Mouse (Mus musculus) intestine, postnatal 0 days (tissue): ENCODE measurements around the gene Cntf. TPM values are rescaled to one million over a fixed set of nuclear protein-coding genes. Genes with fewer than 3 reads are reported as not detected.

Source experiments
- ATAC-seq: fragments of 200-750 bp; cut with Nextera tagmentation; 2 replicates; pipeline ENCODE4 v1.8.0; 2017; ENCODE audit warnings: mild to moderate bottlenecking, moderate TSS enrichment, moderate library complexity
- H3K27ac ChIP-seq: fragments of 300-500 bp; sonication (generic); 2 replicates; pipeline ENCODE4 v1.5.1; 2014; ENCODE audit warnings: mild to moderate bottlenecking, low read depth, low read length, moderate library complexity
- H3K27me3 ChIP-seq: fragments of 300-500 bp; sonication (generic); replicated peaks from 2 replicates; pipeline ENCODE4 v1.6.1; 2014; ENCODE audit warnings: low read length, mixed read lengths; ENCODE audit not compliant: control insufficient read depth, insufficient read depth
- H3K36me3 ChIP-seq: fragments of 300-500 bp; sonication (generic); 2 replicates; pipeline ENCODE4 v1.6.1; 2014; ENCODE audit warnings: mild to moderate bottlenecking, moderate library complexity; ENCODE audit not compliant: control insufficient read depth, insufficient read depth
- H3K4me1 ChIP-seq: fragments of 300-500 bp; sonication (generic); replicated peaks from 2 replicates; pipeline ENCODE4 v1.6.1; 2014; ENCODE audit warnings: antibody characterized with exemption, low read length, mixed read lengths; ENCODE audit not compliant: control insufficient read depth, insufficient read depth
- H3K4me2 ChIP-seq: fragments of 300-500 bp; sonication (generic); replicated peaks from 2 replicates; pipeline ENCODE4 v1.6.1; 2014; ENCODE audit warnings: low read depth, mild to moderate bottlenecking, moderate library complexity
- H3K4me3 ChIP-seq: fragments of 300-500 bp; sonication (generic); 2 replicates; pipeline ENCODE4 v1.5.1; 2014; ENCODE audit warnings: low read depth, low read length
- H3K9ac ChIP-seq: fragments of 300-500 bp; sonication (generic); 2 replicates; pipeline ENCODE4 v1.6.1; 2014; ENCODE audit warnings: mild to moderate bottlenecking, low read depth, low read length
- H3K9me3 ChIP-seq: fragments of 300-500 bp; sonication (generic); 2 replicates; pipeline ENCODE4 v1.6.1; 2016; ENCODE audit warnings: mixed run types; ENCODE audit not compliant: control insufficient read depth
- CTCF ChIP-seq: sonication (generic); IDR thresholded peaks from 2 replicates; pipeline ENCODE4 v1.5.1; 2016; ENCODE audit warnings: low read depth, mild to moderate bottlenecking, control low read depth, antibody characterized with exemption, moderate library complexity
- WGBS: fragments of 180-500 bp; shearing (Covaris S2); extraction: QIAGEN DNeasy Blood & Tissue Kit; methylation state at CpG from one replicate; pipeline ENCODE4 v1.1.7; 2014; 5-methylcytosine and 5-hydroxymethylcytosine counted together
- polyA plus RNA-seq: library from polyadenylated mRNA; unstranded; fragments of >200 nt; fragmentation: Nextera tagmentation; extraction: Ambion mirVana; gene quantifications from 2 replicates; pipeline ENCODE4 v1.2.1, GENCODE M21; 2015

Gene Cntf
- polyA plus RNA-seq, 1 experiment from 2014 or later, result 1.1 TPM

DNA sequence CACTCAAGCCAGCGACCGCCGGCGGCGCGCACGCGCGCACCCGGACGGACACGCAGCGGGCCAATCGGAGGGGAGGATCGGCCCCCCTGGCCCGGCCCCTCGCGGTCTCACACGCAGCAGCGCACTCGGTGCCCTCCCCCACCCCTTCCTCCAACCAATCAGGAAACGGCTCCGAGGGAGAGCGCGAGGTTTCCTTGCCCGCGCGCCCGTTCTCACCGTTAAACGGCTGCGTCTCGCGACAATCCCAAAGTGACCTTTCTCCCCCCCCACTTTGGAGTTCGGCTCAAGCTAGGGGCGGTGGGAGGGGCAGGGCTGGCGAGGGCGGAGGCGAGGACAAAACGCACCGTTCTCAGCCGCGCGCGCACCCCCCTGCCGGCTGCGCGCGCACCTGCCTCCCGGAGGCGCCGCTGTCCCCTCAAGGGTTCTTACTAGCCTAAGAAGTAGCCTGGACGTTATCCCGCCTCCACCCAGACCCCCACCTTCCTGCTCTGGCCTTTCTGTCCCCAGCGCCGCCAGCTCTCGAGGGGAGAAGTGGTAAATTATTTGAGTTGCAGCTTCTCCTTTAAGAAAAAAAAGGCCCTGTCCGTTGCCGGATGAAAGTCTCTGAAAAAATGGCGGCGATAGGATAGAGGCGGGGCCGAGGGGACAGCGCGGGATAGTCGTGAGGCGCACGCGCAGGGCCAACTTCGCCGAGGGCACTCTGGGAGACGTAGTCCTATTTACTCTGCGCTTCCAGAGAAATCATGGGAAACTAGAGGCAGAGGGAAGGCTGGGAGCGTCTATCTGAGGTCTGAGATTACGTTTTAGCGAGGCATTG, 30.3 kb upstream of the Cntf start, which contains the start of the genes Zfp91 and Lpxn:
Gene Zfp91, minus strand, starts transcription at position 616 of the 817 bp plus-strand sequence.
Gene Lpxn, plus strand, starts transcription at position 683 of the 817 bp plus-strand sequence.
- Histone ChIP-seq H3K27ac (peak within 1 kb of the TSS; percentile 100), H3K9ac (peak within 1 kb of the TSS; percentile 100), H3K4me1 (no peaks in the 10 kb centered on the region; the same call in 1 of the 2 replicates), H3K27me3 (no peaks in the 10 kb centered on the region), H3K4me3 (peak within 1 kb of the TSS; percentile 99), H3K36me3 (no peaks in the 10 kb centered on the region), H3K9me3 (no peaks in the 10 kb centered on the region), H3K4me2 (peak within 1 kb of the TSS; percentile 71)
- ATAC-seq, result peak; percentile 94
- no peak; the same call in 1 of the 2 replicates for TF ChIP-seq CTCF
- WGBS, result under 1% methylated on average over 64 of the region's 76 CpGs

DNA sequence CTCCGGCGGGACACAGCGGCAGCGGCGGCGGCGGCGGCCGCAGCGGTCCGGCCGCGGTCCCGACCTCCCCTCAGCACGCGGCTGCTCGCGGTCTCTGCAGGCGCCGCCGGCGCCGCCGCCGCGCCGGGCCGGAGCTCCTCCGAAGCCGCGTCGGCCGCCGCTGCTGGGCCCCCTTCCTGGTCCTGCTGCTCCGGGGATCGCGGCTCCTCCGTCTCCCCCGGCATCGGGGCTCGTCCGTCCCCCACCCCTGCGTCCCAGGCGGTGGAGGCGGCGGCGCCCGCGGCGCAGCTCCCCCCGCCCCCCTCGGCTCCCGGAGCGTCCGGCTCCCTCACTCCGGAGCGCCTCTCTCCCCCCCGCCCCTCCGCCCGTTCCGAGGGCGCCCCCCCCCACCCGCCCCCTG, 29.7 kb upstream of the Cntf start:
- TF ChIP-seq CTCF, result no peak
- Histone ChIP-seq H3K27ac (peak overlapping the region; percentile 100), H3K4me1 (no peaks in the 10 kb centered on the region; the same call in 1 of the 2 replicates), H3K4me2 (peak overlapping the region; percentile 71), H3K27me3 (no peaks in the 10 kb centered on the region), H3K9me3 (no peaks in the 10 kb centered on the region), H3K4me3 (peak overlapping the region; percentile 99), H3K36me3 (no peaks in the 10 kb centered on the region), H3K9ac (peak overlapping the region; percentile 100)
- peak; percentile 11 for ATAC-seq
- WGBS, result under 1% methylated on average over 54 of the region's 63 CpGs

DNA sequence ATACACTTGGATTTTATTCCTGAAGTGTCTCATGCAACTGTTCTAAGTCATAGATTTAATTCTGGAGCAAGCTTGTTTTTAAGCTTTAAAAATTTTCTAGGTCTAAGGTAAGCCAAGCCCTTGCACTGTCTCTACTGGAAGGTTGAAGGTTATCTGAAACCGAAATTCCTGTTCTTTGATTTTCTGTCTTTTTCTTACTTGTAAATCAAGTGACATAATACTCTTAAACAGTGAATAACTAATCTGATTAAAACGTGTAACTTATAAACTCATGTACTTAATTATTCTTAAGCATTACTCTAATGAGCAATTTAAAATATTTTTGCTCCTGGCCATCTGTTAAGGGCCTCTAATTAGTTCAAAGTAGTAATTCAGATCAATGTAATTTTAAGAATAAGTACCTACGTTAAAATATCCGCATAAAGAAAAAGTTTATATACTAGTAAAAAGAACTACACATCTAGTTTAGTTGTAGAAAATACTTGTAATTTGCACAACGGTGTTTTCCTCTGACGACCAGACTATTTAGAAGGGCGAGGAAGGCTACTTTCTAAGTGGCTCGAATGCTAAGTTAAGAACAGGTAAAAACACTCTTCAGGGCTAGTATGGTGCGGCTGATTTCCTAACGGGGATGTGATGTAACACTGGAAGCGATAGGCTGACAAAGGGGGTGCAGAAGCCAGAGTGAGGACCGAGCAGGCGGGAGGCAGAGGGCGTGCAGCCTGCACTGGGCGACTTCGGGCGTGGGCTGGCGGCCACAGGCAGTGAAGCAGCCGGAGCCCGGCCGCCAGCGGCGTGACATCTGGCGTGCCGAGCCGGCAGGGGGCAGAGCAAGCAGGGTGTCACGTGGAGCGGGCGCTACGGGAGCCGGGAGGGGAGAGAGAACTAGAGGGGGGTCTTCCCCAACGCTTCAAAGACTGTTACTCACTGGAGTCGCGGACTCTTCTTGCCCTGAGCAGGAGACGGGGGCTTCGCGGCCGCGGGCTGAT, 28.9 kb upstream of the Cntf start:
- H3K27ac ChIP-seq, result peak overlapping the region; percentile 100
- H3K9ac ChIP-seq, result peak overlapping the region; percentile 100
- peak overlapping the region; percentile 71 for H3K4me2 ChIP-seq
- H3K4me3 ChIP-seq, result peak overlapping the region; percentile 99
- H3K36me3 ChIP-seq, result no peaks in the 10 kb centered on the region
- peak; percentile 95 for TF ChIP-seq CTCF
- ATAC-seq, result peak; percentile 51
- under 1% methylated on average over 39 of the region's 39 CpGs for WGBS
- H3K4me1 ChIP-seq, result no peaks in the 10 kb centered on the region; the same call in 1 of the 2 replicates
- H3K27me3 ChIP-seq, result no peaks in the 10 kb centered on the region
- no peaks in the 10 kb centered on the region for H3K9me3 ChIP-seq

DNA sequence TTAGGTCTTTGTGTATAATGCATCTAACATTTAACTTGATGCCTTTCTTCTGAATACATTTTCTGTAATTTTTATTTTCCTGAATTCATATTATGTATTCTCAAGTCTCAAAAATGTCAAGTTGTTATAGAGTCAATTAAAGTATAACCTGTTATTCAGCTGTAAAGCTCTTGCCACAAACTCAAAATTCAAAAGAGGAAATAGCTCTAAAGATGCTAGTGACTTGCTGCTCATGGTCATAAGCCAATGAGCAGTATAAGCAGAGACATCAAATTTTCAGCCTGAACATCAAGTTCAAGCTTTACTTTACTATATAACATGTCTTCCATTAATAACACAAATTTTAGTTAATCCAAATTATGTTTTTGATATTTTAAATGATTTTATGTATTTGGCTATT, 26.9 kb upstream of the Cntf start:
- no peaks in the 10 kb centered on the region for H3K4me1 ChIP-seq
- H3K9me3 ChIP-seq, result no peaks in the 10 kb centered on the region
- H3K27me3 ChIP-seq, result no peaks in the 10 kb centered on the region
- H3K4me3 ChIP-seq, result no peak overlapping the region
- no peak for TF ChIP-seq CTCF
- H3K27ac ChIP-seq, result no peak overlapping the region
- H3K36me3 ChIP-seq, result no peaks in the 10 kb centered on the region
- no peak overlapping the region for H3K9ac ChIP-seq
- ATAC-seq, result no peak
- no peak overlapping the region for H3K4me2 ChIP-seq

DNA sequence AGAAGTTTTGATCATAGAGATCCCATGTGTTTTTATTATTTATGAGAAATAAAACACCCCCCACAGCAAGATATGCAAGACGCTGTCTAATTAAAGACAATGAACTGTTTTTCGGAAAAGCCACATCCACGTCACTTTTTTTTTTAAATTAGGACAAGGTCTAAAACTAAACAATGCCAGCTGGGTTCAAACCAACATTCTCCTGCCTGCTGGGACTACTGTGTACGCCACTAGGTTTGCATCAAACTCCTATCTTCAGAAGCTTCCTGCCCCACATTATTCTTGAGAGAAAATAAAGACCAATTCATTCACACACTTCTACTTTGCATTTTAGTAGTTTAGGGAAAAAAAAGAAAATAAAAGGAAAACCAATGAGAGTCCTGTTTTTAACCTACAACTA, 22.3 kb upstream of the Cntf start:
- no peaks in the 10 kb centered on the region for H3K27me3 ChIP-seq
- no peaks in the 10 kb centered on the region for H3K36me3 ChIP-seq
- no peak overlapping the region for H3K4me3 ChIP-seq
- no peaks in the 10 kb centered on the region for H3K4me1 ChIP-seq
- H3K9ac ChIP-seq, result no peak overlapping the region
- 87% methylated on average over 4 of the region's 4 CpGs for WGBS
- no peak overlapping the region for H3K4me2 ChIP-seq
- no peak for ATAC-seq
- H3K27ac ChIP-seq, result no peak overlapping the region
- no peaks in the 10 kb centered on the region for H3K9me3 ChIP-seq
- no peak for TF ChIP-seq CTCF
